Mouse (Mus musculus): ENCODE data around the gene Josd2. TPM values are rescaled to one million over a fixed set of nuclear protein-coding genes. Genes with fewer than 3 reads are reported as not detected.

Gene Josd2
- polyA plus RNA-seq, 1 experiment from 2014 or later = 87.7 TPM

DNA sequence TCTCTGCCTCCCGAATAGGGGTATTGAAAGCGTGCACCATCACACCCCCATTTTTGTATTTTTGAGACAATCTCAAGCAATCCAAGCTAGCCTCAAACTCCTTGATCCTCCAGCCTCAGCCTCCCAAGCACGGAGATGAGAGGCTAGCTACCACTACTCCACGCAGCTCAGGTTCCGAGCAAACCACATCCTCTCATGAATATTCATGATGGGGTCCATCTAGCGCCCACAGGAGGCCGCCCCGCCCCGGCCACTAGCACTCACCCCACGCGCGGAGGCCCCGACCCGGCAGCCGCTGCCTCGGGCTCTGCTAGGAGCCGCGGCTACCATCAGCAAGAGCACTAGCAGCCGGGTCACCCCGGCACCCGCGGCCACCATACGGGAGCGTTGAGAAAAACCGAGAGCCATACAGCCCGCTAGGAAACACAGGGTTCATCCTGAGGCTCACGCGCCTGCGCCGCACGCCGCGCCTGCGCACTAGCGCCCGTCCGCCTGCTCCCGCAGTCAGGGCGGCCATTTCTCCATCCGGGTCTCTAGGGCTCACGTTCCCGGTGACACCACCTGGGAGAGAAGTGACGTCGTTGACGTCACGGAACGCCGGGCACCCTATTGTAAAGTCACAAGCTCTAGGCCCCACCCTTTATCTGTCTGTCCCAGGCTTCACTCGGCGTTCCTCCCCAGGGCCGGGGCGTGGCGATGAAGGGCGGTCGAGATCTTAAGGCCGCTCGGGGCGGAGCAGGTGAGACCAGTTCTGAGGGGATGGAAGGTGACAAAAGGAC, 28.4 kb downstream of the Josd2 start, which contains the start of the genes Emc10 and Fam71e1:
Emc10 (minus strand) TSS at position 538 of the 779 bp plus-strand sequence.
Fam71e1 (plus strand) TSS at position 590 of the 779 bp plus-strand sequence.
- Histone ChIP-seq H3K4me1 (peaks cover 23% of the 10 kb centered on the region), H3K4me2 (replicated peaks) (peak within 1 kb of the TSS; percentile 82), H3K4me3 (peak within 1 kb of the TSS; percentile 76), H3K9ac (peak within 1 kb of the TSS; percentile 89), H3K27ac (peak within 1 kb of the TSS; percentile 95), H3K9me3 (no peaks in the 10 kb centered on the region), H3K27me3 (peaks cover 13% of the 10 kb centered on the region; the same call in 1 of the 2 replicates), H3K36me3 (peaks cover 35% of the 10 kb centered on the region)
- peak; percentile 96 for ATAC-seq (ENCODE audit: low FRiP score, low read depth)
- WGBS = under 1% methylated on average over 58 of the region's 58 CpGs

DNA sequence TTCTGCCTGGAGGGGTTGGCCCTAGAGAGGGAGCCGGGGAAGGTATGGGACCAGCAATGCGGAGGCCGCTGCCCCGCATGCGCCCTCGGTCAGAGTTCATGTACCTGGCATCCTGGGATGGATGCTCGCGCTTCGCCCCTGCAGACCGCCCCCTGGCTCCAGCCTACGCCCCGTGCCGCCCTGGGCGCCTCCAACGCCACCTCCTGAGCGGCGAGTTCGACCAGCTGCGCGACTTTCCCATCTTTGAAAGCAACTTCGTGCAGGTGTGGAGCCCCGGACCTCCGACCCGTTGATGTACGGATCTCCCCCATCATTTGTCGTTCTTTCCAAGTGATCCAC, 29.0 kb downstream of the Josd2 start:
- peaks cover 23% of the 10 kb centered on the region for H3K4me1 ChIP-seq
- no peaks in the 10 kb centered on the region for H3K9me3 ChIP-seq
- H3K4me2 ChIP-seq (replicated peaks) = peak overlapping the region; percentile 82
- H3K4me3 ChIP-seq = peak overlapping the region; percentile 76
- peak overlapping the region; percentile 83 for H3K27ac ChIP-seq
- no peak for ATAC-seq (ENCODE audit: low FRiP score, low read depth)
- H3K27me3 ChIP-seq = peaks cover 13% of the 10 kb centered on the region; the same call in 1 of the 2 replicates
- peaks cover 30% of the 10 kb centered on the region for H3K36me3 ChIP-seq
- H3K9ac ChIP-seq = peak overlapping the region; percentile 89
- WGBS = 0% methylated on average over 26 of the region's 26 CpGs

DNA sequence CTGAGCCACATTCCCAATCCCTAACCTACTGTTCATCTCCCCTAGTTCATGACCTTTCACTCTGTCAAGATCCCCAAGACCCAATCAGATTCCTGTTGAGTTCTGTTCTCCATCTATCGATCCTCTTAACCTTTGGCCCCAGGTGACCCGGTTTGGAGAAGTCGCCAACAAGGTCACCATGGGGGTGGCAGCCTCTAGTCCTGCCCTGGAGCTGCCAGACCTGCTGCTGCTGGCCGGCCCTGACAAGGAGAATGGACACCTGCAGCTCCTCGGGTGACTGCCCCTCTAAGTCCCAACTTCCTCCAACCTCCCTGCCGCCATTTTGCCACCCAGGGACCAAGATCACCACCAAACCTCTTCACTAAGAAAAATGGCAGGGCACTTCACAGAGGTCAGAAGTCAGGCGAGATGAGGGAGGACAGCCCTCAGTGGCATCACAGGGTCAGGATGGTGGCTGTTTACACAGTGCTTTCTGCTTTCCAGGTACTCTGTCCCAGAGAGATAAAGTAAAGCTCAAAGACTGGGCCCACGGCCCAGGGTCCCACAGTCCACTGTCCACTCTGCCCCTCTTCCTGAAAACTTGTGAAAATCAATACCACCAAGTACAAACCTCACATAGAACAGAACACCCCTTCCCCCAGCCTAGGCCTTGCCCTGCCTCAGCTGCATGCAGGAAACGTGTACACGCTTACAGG, 29.7 kb downstream of the Josd2 start:
- Histone ChIP-seq H3K36me3 (peaks cover 22% of the 10 kb centered on the region), H3K27me3 (peaks cover 13% of the 10 kb centered on the region; the same call in 1 of the 2 replicates), H3K4me3 (peak overlapping the region; percentile 76), H3K27ac (no peak overlapping the region; the same call in 1 of the 2 replicates), H3K4me1 (peaks cover 23% of the 10 kb centered on the region), H3K9me3 (no peaks in the 10 kb centered on the region), H3K4me2 (replicated peaks) (peak overlapping the region; percentile 82), H3K9ac (peak overlapping the region; percentile 89; the same call in 1 of the 2 replicates)
- WGBS = 83% methylated on average over 10 of the region's 10 CpGs
- ATAC-seq (ENCODE audit: low FRiP score, low read depth) = no peak

DNA sequence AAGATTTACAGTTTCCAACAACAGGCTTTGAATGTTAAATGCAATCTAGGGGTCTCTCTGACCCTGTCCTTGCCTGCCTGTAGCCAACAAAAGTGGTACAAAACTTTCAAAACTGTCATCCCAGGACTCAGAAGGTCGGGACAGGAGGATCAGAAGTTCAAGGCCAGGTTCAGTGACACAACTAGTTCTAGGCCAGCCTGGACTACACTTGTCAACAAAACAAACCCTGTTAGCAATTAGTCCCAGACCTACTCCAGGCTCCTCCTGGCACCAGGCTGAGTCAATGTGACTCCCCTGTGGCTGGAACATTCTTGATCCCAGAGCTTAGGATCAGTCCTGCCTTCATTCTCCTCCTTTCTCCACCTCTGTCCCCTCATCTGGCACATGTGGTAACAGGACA, 31.1 kb downstream of the Josd2 start:
- H3K9ac ChIP-seq = no peak overlapping the region
- no peak overlapping the region for H3K4me3 ChIP-seq
- no peak overlapping the region for H3K4me2 ChIP-seq (replicated peaks)
- no peaks in the 10 kb centered on the region for H3K9me3 ChIP-seq
- peaks cover 23% of the 10 kb centered on the region for H3K4me1 ChIP-seq
- no peak overlapping the region for H3K27ac ChIP-seq
- 74% methylated on average over 1 of the region's 1 CpGs for WGBS
- peaks cover 13% of the 10 kb centered on the region; the same call in 1 of the 2 replicates for H3K27me3 ChIP-seq
- no peak for ATAC-seq (ENCODE audit: low FRiP score, low read depth)
- peaks cover 8% of the 10 kb centered on the region; the same call in 1 of the 2 replicates for H3K36me3 ChIP-seq

DNA sequence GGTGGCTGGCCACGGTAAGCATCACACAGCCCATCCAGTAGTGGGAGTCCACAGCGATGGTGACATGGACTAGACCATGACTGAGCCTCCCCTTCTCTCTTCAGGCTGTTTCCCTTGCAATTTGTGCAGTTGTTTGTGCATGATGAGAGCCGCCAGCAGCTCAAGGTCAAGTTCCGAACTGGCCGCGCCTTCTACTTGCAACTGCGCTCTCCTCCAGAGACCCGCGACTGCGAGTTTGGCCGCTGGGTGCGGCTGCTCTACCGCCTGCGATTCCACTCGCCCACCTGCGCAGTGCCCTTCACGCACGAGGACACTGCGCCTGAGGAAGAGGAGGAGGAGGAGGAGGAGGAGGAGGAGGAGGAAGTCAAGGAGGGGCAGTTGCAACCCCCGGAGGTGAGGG, 32.3 kb downstream of the Josd2 start:
- Histone ChIP-seq H3K4me1 (peaks cover 14% of the 10 kb centered on the region), H3K9ac (no peak overlapping the region), H3K27me3 (peaks cover 13% of the 10 kb centered on the region; the same call in 1 of the 2 replicates), H3K9me3 (no peaks in the 10 kb centered on the region; the same call in 1 of the 2 replicates), H3K36me3 (0 out of 2 replicates have a peak, but pooled peaks cover 3% of the 10 kb centered on the region), H3K4me3 (no peak overlapping the region), H3K27ac (no peak overlapping the region), H3K4me2 (replicated peaks) (no peak overlapping the region)
- no peak for ATAC-seq (ENCODE audit: low FRiP score, low read depth)
- 62% methylated on average over 20 of the region's 20 CpGs for WGBS

DNA sequence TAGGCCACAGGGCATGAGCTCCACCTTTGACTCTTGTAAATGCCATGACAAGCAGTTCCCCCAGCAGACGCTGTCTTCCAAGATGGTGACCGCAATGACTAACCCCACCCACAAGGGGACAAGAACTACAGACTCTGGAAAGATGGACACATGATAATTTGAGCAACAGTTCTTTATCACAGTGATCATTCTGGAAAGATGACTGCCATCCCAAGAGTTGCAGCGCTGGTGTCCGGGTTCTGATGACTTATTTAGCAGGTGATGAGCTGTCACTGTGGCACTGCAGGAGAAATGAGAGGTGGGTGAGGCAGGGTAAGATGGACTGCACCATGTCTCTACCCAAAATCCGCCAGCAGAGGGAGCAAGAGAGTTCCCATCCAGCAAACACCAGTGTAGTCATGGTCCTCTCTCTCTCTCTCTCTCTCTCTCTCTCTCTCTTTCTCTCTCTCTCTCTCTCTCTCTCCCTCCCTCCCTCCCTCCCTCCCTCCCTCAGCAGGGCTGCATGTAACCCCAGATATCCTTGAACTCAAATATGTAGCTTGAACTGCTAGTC, 33.9 kb downstream of the Josd2 start:
- 0 out of 2 replicates have a peak, but pooled peaks have one; percentile 25 for ATAC-seq (ENCODE audit: low FRiP score, low read depth)
- WGBS = 36% methylated on average over 5 of the region's 5 CpGs
- Histone ChIP-seq H3K4me2 (replicated peaks) (no peak overlapping the region), H3K4me1 (peaks cover 6% of the 10 kb centered on the region), H3K9me3 (no peaks in the 10 kb centered on the region; the same call in 1 of the 2 replicates), H3K9ac (no peak overlapping the region), H3K36me3 (0 out of 2 replicates have a peak, but pooled peaks cover 3% of the 10 kb centered on the region), H3K27ac (no peak overlapping the region), H3K27me3 (peaks cover 13% of the 10 kb centered on the region; the same call in 1 of the 2 replicates), H3K4me3 (no peak overlapping the region)

DNA sequence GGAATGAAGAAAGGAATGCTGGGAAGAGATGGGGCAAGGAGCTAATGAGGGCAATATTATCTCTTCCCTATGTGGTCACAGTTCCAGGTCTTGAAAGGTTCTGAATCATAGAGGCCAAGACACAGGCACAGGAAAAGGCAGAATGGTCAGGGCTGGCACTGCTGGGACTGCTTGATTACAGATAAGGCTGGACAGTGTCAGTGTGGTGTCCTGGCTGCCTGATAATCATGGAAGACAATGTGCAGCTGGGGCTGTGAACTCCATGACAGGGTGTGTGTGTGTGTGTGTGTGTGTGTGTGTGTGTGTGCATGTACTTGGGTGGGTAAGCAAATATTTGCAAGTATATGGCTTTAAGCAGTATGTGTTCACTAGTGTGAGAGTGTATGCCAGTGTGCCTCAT, 39.7 kb downstream of the Josd2 start:
- no peak for ATAC-seq (ENCODE audit: low FRiP score, low read depth)
- no peaks in the 10 kb centered on the region for H3K36me3 ChIP-seq

DNA sequence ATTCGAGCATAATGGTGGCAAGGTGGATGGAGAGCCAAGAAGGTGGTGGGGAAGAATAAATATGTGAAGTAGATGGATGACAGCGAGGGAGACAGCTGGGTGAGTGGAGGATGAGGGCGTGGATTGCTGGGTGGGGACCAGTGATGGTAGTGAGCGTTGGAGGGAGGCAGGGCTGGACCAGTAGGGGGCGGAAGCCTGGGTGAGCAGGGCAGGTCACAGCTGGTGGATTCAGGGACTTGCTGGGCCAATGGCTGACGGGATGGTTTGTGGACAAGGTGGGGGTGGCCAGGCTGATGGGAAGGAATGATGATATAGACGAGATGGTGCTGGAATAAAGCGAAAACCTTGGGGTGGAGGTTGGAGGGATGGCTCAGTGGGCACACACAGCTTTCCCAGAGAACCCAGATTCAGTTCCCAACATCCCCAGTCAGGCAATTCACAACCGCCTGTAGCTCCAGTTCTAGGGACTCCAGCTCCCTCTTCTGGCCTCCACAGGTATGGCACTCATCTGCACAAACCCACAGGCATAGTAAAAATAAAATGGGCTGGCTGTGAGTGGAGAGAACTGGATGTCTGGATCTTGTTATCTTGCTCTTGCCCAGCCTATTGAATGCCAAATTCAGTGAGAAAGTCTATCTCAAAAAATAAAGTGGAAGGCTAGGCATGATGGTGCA, 51.6 kb downstream of the Josd2 start:
- Histone ChIP-seq H3K27me3 (peaks cover 60% of the 10 kb centered on the region), H3K4me1 (0 out of 2 replicates have a peak, but pooled peaks cover 3% of the 10 kb centered on the region), H3K9ac (no peak overlapping the region), H3K9me3 (no peaks in the 10 kb centered on the region), H3K4me3 (no peak overlapping the region), H3K4me2 (replicated peaks) (no peak overlapping the region), H3K36me3 (no peaks in the 10 kb centered on the region), H3K27ac (no peak overlapping the region)
- 72% methylated on average over 9 of the region's 9 CpGs for WGBS
- no peak for ATAC-seq (ENCODE audit: low FRiP score, low read depth)

More for the DNA sequence above, 39.7 kb downstream of the Josd2 start:
- H3K4me3 ChIP-seq = no peak overlapping the region
- H3K9me3 ChIP-seq = peaks cover 1% of the 10 kb centered on the region; the same call in 1 of the 2 replicates
- no peak overlapping the region for H3K9ac ChIP-seq
- no peaks in the 10 kb centered on the region for H3K4me1 ChIP-seq
- H3K27ac ChIP-seq = no peak overlapping the region
- H3K4me2 ChIP-seq (replicated peaks) = no peak overlapping the region
- H3K27me3 ChIP-seq = peaks cover 23% of the 10 kb centered on the region

DNA sequence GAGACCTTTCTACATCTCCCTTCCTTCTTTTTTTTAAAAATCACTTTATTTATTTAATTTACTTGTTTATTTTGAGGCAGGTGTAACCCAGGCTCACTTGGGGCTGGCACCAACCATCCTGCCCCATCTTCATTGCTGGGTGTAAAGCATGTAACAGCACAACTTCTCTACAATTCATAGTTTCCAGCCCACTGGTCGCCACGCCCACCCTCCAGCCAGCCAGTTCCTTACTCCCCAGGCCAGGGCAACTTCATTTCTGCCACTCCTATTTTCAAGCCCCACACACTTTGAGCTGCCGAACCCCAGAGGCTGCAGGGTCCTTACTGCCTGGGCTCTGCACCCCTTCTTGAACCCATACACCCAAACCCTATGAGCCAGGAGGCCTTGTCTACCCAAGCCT, 53.2 kb downstream of the Josd2 start:
- Histone ChIP-seq H3K36me3 (no peaks in the 10 kb centered on the region), H3K9me3 (no peaks in the 10 kb centered on the region), H3K27ac (no peak overlapping the region), H3K4me2 (replicated peaks) (no peak overlapping the region), H3K9ac (no peak overlapping the region), H3K27me3 (peaks cover 74% of the 10 kb centered on the region), H3K4me1 (peaks cover 10% of the 10 kb centered on the region; the same call in 1 of the 2 replicates), H3K4me3 (no peak overlapping the region)
- WGBS = 64% methylated on average over 3 of the region's 3 CpGs
- ATAC-seq (ENCODE audit: low FRiP score, low read depth) = no peak
